Mouse (Mus musculus) intestine, embryonic 15.5 days (tissue): ENCODE data around the gene Zscan10. TPM values are rescaled to one million over a fixed set of nuclear protein-coding genes. Genes with fewer than 3 reads are reported as not detected.
A peak's percentile ranks its signal among the peaks of the same experiment; 100 is the strongest.

ENCODE experiments used
- ATAC-seq: fragments of 200-750 bp; cut with Nextera tagmentation; 2 replicates; pipeline ENCODE4 v1.8.0; 2017; ENCODE audit warnings: moderate TSS enrichment, moderate library complexity
- H3K27ac ChIP-seq: fragments of 300-500 bp; sonication (generic); 2 replicates; pipeline ENCODE4 v1.5.1; 2015; ENCODE audit warnings: mild to moderate bottlenecking, inconsistent platforms
- H3K27me3 ChIP-seq: fragments of 300-500 bp; sonication (generic); replicated peaks from 2 replicates; pipeline ENCODE4 v1.6.1; 2015; ENCODE audit warnings: inconsistent platforms
- H3K36me3 ChIP-seq: fragments of 300-500 bp; sonication (generic); 2 replicates; pipeline ENCODE4 v1.6.1; 2015; ENCODE audit warnings: inconsistent platforms
- H3K4me1 ChIP-seq: fragments of 300-500 bp; sonication (generic); replicated peaks from 2 replicates; pipeline ENCODE4 v1.6.1; 2015; ENCODE audit warnings: inconsistent platforms
- H3K4me2 ChIP-seq: fragments of 300-500 bp; sonication (generic); replicated peaks from 2 replicates; pipeline ENCODE4 v1.6.1; 2015; ENCODE audit warnings: mild to moderate bottlenecking, inconsistent platforms
- H3K4me3 ChIP-seq: fragments of 300-500 bp; sonication (generic); replicated peaks from 2 replicates; pipeline ENCODE4 v1.5.1; 2015; ENCODE audit warnings: inconsistent platforms
- H3K9ac ChIP-seq: fragments of 300-500 bp; sonication (generic); 2 replicates; pipeline ENCODE4 v1.6.1; 2015; ENCODE audit warnings: inconsistent platforms
- H3K9me3 ChIP-seq: fragments of 300-500 bp; sonication (generic); 2 replicates; pipeline ENCODE4 v1.6.1; 2016; ENCODE audit warnings: inconsistent platforms
- WGBS: fragments of 180-500 bp; shearing (Covaris S2); methylation state at CpG from one replicate; pipeline ENCODE4 v1.1.7; 2015; 5-methylcytosine and 5-hydroxymethylcytosine counted together
- polyA plus RNA-seq: library from polyadenylated mRNA; unstranded; fragments of >200 nt; fragmentation: Nextera tagmentation; extraction: Ambion mirVana; gene quantifications from 2 replicates; pipeline ENCODE4 v1.2.1, GENCODE M21; 2015

Gene Zscan10
- polyA plus RNA-seq, 1 experiment from 2014 or later, result 0.14 TPM

GRCm38 (mm10) chr17:23566787-23567186, 33.9 kb upstream of the Zscan10 start:
- no peaks in the 10 kb centered on the region for H3K9me3 ChIP-seq
- no peak overlapping the region for H3K9ac ChIP-seq
- no peak overlapping the region for H3K4me3 ChIP-seq
- H3K27me3 ChIP-seq, result no peaks in the 10 kb centered on the region
- ATAC-seq, result no peak
- H3K4me1 ChIP-seq, result peaks cover 4% of the 10 kb centered on the region
- WGBS, result 53% methylated on average over 5 of the region's 5 CpGs
- H3K27ac ChIP-seq, result no peak overlapping the region
- H3K36me3 ChIP-seq, result no peaks in the 10 kb centered on the region
- H3K4me2 ChIP-seq, result no peak overlapping the region

DNA sequence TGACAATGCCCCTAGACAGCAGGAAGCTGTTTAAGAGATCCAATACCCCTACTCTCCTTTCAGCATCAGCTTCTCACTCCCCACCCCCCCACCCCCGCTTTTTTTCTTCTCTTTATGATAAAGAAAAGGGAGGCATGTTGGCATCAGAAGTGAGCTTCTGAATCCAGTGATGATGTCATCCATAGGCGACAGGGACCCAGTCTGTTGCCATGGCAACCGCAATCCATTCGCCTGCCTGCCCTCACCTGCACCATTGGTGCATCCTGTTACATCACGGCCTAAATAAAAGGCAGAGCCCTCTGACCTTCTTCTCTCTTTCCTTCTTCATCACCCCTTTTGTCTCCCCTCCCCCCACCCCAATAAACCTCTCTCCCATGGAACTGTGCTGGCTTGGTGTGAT, 32.3 kb upstream of the Zscan10 start:
- Histone ChIP-seq H3K4me3 (no peak overlapping the region), H3K9me3 (no peaks in the 10 kb centered on the region), H3K27me3 (no peaks in the 10 kb centered on the region), H3K4me2 (no peak overlapping the region), H3K36me3 (no peaks in the 10 kb centered on the region), H3K4me1 (peaks cover 4% of the 10 kb centered on the region), H3K27ac (no peak overlapping the region), H3K9ac (no peak overlapping the region)
- WGBS, result 39% methylated on average over 5 of the region's 5 CpGs
- no peak for ATAC-seq

GRCm38 (mm10) chr17:23570017-23570416, 30.6 kb upstream of the Zscan10 start:
- Histone ChIP-seq H3K4me2 (no peak overlapping the region), H3K27me3 (no peaks in the 10 kb centered on the region), H3K36me3 (peaks cover 10% of the 10 kb centered on the region; the same call in 1 of the 2 replicates), H3K27ac (no peak overlapping the region), H3K4me1 (no peaks in the 10 kb centered on the region; the same call in 1 of the 2 replicates), H3K4me3 (no peak overlapping the region), H3K9me3 (no peaks in the 10 kb centered on the region), H3K9ac (no peak overlapping the region)
- WGBS, result 37% methylated on average over 6 of the region's 6 CpGs
- no peak for ATAC-seq

DNA sequence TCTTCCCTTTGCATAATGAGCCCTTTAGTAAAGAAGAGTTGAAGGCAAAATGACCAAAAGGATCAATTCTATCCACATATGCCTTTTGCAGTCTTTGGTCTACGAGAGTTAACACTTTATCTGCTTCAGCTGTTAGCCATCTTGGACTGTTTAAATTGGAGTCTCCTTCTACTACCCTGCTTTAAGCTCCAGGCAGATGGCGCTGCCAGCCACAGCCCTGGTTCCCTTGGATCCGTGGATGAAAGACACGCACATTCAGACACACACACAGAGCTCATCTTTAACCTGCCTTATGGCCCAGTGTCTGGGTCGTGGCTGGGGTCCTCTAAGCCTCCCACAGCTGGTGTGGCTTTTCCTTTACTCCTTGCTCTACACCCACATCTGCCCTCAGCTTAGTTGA, 29.6 kb upstream of the Zscan10 start:
- H3K9ac ChIP-seq, result no peak overlapping the region
- no peaks in the 10 kb centered on the region; the same call in 1 of the 2 replicates for H3K9me3 ChIP-seq
- H3K36me3 ChIP-seq, result peaks cover 19% of the 10 kb centered on the region
- no peak overlapping the region for H3K27ac ChIP-seq
- no peaks in the 10 kb centered on the region for H3K27me3 ChIP-seq
- 15% methylated on average over 5 of the region's 5 CpGs for WGBS
- no peak overlapping the region for H3K4me2 ChIP-seq
- H3K4me3 ChIP-seq, result no peak overlapping the region
- ATAC-seq, result no peak
- no peaks in the 10 kb centered on the region for H3K4me1 ChIP-seq

DNA sequence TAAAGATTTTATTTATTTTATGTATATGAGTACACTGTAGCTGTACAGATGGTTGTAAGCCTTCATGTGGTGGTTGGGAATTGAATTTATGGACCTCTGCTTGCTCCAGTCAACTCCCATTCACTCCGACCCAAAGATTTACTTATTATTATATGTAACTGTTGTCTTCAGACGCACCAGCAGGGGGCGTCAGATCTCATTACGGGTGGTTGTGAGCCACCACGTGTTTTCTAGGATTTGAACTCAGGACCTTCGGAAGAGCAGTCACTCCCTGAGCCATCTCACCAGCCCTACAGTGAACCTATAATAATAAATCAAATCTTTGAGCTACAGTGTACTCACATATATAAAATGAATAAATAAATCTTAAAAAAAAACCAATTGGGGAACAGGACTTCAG, 28.6 kb upstream of the Zscan10 start:
- Histone ChIP-seq H3K4me1 (no peaks in the 10 kb centered on the region), H3K4me2 (no peak overlapping the region), H3K27me3 (no peaks in the 10 kb centered on the region), H3K9ac (no peak overlapping the region), H3K4me3 (no peak overlapping the region), H3K36me3 (peaks cover 29% of the 10 kb centered on the region), H3K27ac (no peak overlapping the region), H3K9me3 (no peaks in the 10 kb centered on the region; the same call in 1 of the 2 replicates)
- 82% methylated on average over 6 of the region's 6 CpGs for WGBS
- no peak for ATAC-seq

DNA sequence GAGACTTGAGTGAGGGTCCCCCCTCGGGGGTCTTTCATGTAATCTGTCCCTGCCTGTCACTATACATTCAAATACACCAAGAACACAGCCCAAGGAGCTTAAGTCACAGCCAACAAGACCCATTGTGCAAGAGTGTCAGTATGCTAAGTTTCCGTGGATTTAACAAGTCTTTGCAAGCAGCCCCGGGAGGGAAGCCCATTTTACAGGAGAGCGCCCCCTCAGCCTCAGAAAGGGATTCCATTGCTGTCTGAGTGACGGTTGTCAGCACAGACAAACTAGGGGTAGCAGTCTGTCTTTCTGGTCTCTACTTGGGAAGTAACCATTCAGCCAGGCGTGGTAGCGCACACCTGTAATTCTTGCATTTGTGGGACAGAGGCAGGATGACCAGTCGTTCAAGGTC, 26.5 kb upstream of the Zscan10 start:
- H3K4me1 ChIP-seq, result no peaks in the 10 kb centered on the region
- H3K4me2 ChIP-seq, result no peak overlapping the region
- no peaks in the 10 kb centered on the region for H3K27me3 ChIP-seq
- WGBS, result 91% methylated on average over 8 of the region's 8 CpGs
- no peak for ATAC-seq
- H3K27ac ChIP-seq, result no peak overlapping the region
- no peaks in the 10 kb centered on the region; the same call in 1 of the 2 replicates for H3K9me3 ChIP-seq
- no peak overlapping the region for H3K4me3 ChIP-seq
- peaks cover 33% of the 10 kb centered on the region for H3K36me3 ChIP-seq
- H3K9ac ChIP-seq, result no peak overlapping the region

- H3K4me1 ChIP-seq, result no peaks in the 10 kb centered on the region
- H3K4me3 ChIP-seq, result no peak overlapping the region
- ATAC-seq, result no peak
- no peak overlapping the region for H3K27ac ChIP-seq
- no peaks in the 10 kb centered on the region; the same call in 1 of the 2 replicates for H3K9me3 ChIP-seq
- H3K4me2 ChIP-seq, result no peak overlapping the region
- 96% methylated on average over 38 of the region's 38 CpGs for WGBS
- H3K9ac ChIP-seq, result no peak overlapping the region
- no peaks in the 10 kb centered on the region for H3K27me3 ChIP-seq
- peaks cover 46% of the 10 kb centered on the region for H3K36me3 ChIP-seq
Observed at GRCm38 (mm10) chr17:23575951-23576552, 24.6 kb upstream of the Zscan10 start.

- H3K9ac ChIP-seq, result peak overlapping the region; percentile 70; the same call in 1 of the 2 replicates
- H3K4me1 ChIP-seq, result peaks cover 14% of the 10 kb centered on the region
- H3K36me3 ChIP-seq, result peaks cover 11% of the 10 kb centered on the region; the same call in 1 of the 2 replicates
- 0 out of 2 replicates have a peak, but pooled peaks have one; percentile 11 for ATAC-seq
- peak overlapping the region; percentile 54 for H3K4me3 ChIP-seq
- H3K27ac ChIP-seq, result no peak overlapping the region
- 82% methylated on average over 8 of the region's 8 CpGs for WGBS
- H3K4me2 ChIP-seq, result peak overlapping the region; percentile 85
- no peaks in the 10 kb centered on the region for H3K9me3 ChIP-seq
- H3K27me3 ChIP-seq, result no peaks in the 10 kb centered on the region
Observed at GRCm38 (mm10) chr17:23584786-23585185, 15.9 kb upstream of the Zscan10 start.

- Histone ChIP-seq H3K9me3 (no peaks in the 10 kb centered on the region), H3K4me2 (peak overlapping the region; percentile 85), H3K9ac (peak overlapping the region; percentile 70), H3K4me3 (peak overlapping the region; percentile 54), H3K27me3 (no peaks in the 10 kb centered on the region), H3K4me1 (peaks cover 14% of the 10 kb centered on the region), H3K36me3 (peaks cover 3% of the 10 kb centered on the region; the same call in 1 of the 2 replicates), H3K27ac (no peak overlapping the region)
- peak; percentile 90 for ATAC-seq
- 1% methylated on average over 22 of the region's 22 CpGs for WGBS
Observed at GRCm38 (mm10) chr17:23585721-23586491, 14.8 kb upstream of the Zscan10 start.

DNA sequence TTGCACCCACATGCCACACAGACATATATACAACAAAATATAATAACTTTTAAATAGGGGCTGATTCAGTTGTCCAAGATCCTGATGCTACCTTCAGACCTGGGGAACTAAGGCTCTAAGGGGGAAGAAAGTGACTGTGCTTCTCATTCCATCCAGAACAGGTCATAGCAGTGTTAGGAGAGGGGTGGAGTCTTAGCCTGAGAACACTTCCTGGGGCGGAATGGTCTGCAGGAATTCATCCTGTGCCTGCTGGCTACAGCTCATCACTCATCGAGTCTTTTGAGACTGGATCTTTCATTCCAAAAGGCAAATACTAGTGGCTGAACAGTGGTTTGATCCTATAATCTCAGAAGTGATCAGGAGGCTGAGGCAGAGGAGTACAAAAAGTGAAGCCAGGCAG, 13.4 kb upstream of the Zscan10 start:
- Histone ChIP-seq H3K9ac (no peak overlapping the region), H3K9me3 (no peaks in the 10 kb centered on the region), H3K27me3 (no peaks in the 10 kb centered on the region), H3K27ac (no peak overlapping the region), H3K4me1 (peaks cover 14% of the 10 kb centered on the region), H3K4me2 (no peak overlapping the region), H3K36me3 (no peaks in the 10 kb centered on the region), H3K4me3 (no peak overlapping the region)
- ATAC-seq, result no peak
- WGBS, result 62% methylated on average over 2 of the region's 2 CpGs

- WGBS, result 6% methylated on average over 34 of the region's 34 CpGs
- H3K27ac ChIP-seq, result peak overlapping the region; percentile 83
- no peaks in the 10 kb centered on the region; the same call in 1 of the 2 replicates for H3K4me1 ChIP-seq
- no peaks in the 10 kb centered on the region for H3K9me3 ChIP-seq
- peak overlapping the region; percentile 80 for H3K4me2 ChIP-seq
- no peaks in the 10 kb centered on the region for H3K36me3 ChIP-seq
- H3K9ac ChIP-seq, result peak overlapping the region; percentile 50
- no peaks in the 10 kb centered on the region for H3K27me3 ChIP-seq
- peak overlapping the region; percentile 50 for H3K4me3 ChIP-seq
- peak; percentile 100 for ATAC-seq
Observed at GRCm38 (mm10) chr17:23592208-23592925, 8.3 kb upstream of the Zscan10 start.

GRCm38 (mm10) chr17:23592926-23593300, 7.7 kb upstream of the Zscan10 start:
- peak; percentile 80 for ATAC-seq
- no peaks in the 10 kb centered on the region for H3K36me3 ChIP-seq
- WGBS, result 11% methylated on average over 13 of the region's 13 CpGs
- H3K4me3 ChIP-seq, result peak overlapping the region; percentile 50
- no peaks in the 10 kb centered on the region; the same call in 1 of the 2 replicates for H3K4me1 ChIP-seq
- peak overlapping the region; percentile 50 for H3K9ac ChIP-seq
- H3K4me2 ChIP-seq, result peak overlapping the region; percentile 80
- H3K27me3 ChIP-seq, result no peaks in the 10 kb centered on the region
- H3K9me3 ChIP-seq, result no peaks in the 10 kb centered on the region
- H3K27ac ChIP-seq, result peak overlapping the region; percentile 83
